In genomic region chr7:55728903-55729302, GRCm38 (mm10) we compare ENCODE assay signal across 24 mouse cellular contexts. TPM values are rescaled to one million over a fixed set of nuclear protein-coding genes. Genes with fewer than 3 reads are reported as not detected.
"Had no signal": no experiment of that assay in that cellular context is flagged by ENCODE, and none has a peak within 500 bp of the region (broad histone marks: within the 10 kb centered on the region; RNA-seq: fewer than 3 reads in every experiment).

No protein-coding gene starts in this region.

- H3K4me1 ChIP-seq: limb, embryonic 10.5 days; limb, embryonic 13.5 days; liver, embryonic 12.5 days; liver, embryonic 15.5 days; lung, embryonic 15.5 days; megakaryocyte, embryonic 14.5 days; midbrain, embryonic 10.5 days; midbrain, embryonic 13.5 days; neural tube, embryonic 13.5 days had no signal

- H3K27me3 ChIP-seq: limb, embryonic 13.5 days; liver, embryonic 12.5 days; liver, embryonic 15.5 days; lung, embryonic 15.5 days; megakaryocyte, embryonic 14.5 days; midbrain, embryonic 13.5 days; neural tube, embryonic 13.5 days had no signal

- DNase-seq: kidney, postnatal 25 days; layer of hippocampus, adult 9-11 months; liver; lung, adult 18-20 months; lung, postnatal 10 days; lung, postnatal 36 days; retina, postnatal 1 day; right cerebral cortex, postnatal 25 days; spleen, adult 18-20 months; thymus, adult 2 months; thymus, postnatal 14 days; thymus, postnatal 4 days had no signal

- H3K4me3 ChIP-seq: layer of hippocampus, adult 2 months; limb, embryonic 10.5 days; limb, embryonic 13.5 days; liver, embryonic 12.5 days; liver, embryonic 15.5 days; lung, embryonic 15.5 days; megakaryocyte, embryonic 14.5 days; midbrain, embryonic 10.5 days; midbrain, embryonic 13.5 days; myocyte; neural tube, embryonic 13.5 days had no signal

- H3K27ac ChIP-seq: kidney, postnatal 0 days; layer of hippocampus, adult 2 months; limb, embryonic 10.5 days; limb, embryonic 13.5 days; liver, embryonic 12.5 days; liver, embryonic 15.5 days; lung, embryonic 15.5 days; midbrain, embryonic 10.5 days; midbrain, embryonic 13.5 days; neural tube, embryonic 13.5 days had no signal

RNA-seq across cellular contexts. Expression of gene Siglech, which starts 39.1 kb away (rescaled TPM):
- polyA plus RNA-seq: myocyte had no signal
